Mouse (Mus musculus): ENCODE measurements at regions not wholly inside any gene's neighbourhood (a gene's known extent, or its start where the extent isn't known, plus 50 kb on each side); places are given as distances from the start of the nearest gene placed in this dataset.

DNA sequence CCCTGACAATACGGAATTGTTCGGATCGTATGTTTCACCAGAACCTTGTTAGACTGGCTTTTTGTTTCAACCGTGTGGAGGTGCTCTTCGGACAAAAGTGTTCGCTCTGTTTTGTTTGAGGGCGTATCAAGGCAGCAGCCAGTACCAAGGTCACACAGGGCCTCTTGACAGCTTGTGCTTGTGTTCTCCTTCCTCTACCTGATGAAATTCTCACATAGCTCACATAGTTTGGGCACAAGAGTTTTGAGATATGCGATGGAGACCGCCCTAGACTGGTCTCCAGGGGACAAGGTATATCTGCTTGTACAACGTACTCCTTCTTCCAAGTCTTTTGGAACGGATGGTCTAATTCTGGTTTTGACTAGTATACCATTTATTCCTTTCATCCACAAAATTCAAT is 70.9 kb upstream of the Hmga2 start:
- no peak for DNase-seq

- DNase-seq: no peak
Observed at GRCm38 (mm10) chr10:120541618-120542017, 65.3 kb upstream of the Hmga2 start.

- no peak for DNase-seq
Observed at GRCm38 (mm10) chr10:120538561-120538960, 62.3 kb upstream of the Hmga2 start.

GRCm38 (mm10) chr10:120528406-120528805 is 52.1 kb upstream of the Hmga2 start:
- no peak for DNase-seq

DNA sequence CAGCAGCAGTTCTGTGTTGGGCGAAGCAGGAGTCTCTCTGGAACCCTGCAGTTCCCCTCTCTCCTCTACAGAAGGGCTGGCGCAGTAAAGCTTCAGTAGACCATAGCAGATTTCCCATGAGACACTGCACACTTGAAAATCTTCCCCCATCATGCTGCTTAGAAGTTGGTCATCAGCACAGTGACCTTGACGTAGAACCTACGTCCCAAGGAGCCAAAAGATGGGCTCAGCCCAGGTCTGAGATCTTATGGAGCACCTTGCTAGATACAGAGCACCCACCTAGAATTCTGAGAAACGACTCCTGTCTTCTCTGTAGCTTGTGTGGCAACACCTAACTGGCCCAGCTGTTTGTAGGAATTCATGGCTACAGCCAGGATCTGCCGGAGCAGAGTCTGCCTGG is 51.7 kb upstream of the Hmga2 start:
- DNase-seq: no peak

DNA sequence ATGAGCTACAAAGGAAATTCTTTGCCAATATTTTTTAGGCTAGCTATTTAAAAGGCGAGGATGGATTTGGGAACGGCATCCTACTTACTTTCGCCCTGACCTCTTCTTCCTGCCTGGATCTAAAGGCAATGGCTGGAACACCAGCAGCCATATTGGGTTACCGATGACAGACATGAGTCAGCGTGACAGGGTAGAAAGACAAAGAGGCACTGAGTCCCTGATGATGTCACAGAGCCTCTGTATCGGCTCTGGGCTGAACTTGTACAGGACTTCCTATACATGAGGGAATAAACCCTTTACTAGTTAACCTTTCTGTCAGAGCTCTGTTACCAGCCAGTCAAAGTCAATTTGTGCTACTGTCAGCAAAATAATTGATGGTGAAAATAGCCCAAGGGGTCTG is 50.7 kb upstream of the Hmga2 start:
- DNase-seq: no peak

Data from lung, adult 18-20 months (tissue).